Mouse (Mus musculus) lung, postnatal 0 days (tissue): ENCODE measurements around the gene Mipol1.

Experiments
- CTCF ChIP-seq: IDR thresholded peaks from 2 replicates; pipeline ENCODE4 v1.5.1; 2016; ENCODE audit warnings: antibody characterized with exemption, mild to moderate bottlenecking
- EP300 ChIP-seq: IDR thresholded peaks from 2 replicates; pipeline ENCODE4 v1.6.1; 2016; ENCODE audit warnings: antibody characterized with exemption, mild to moderate bottlenecking, control low read depth

- TF ChIP-seq CTCF (no peak), EP300 (no peak)
Measured at GRCm38 (mm10) chr12:57199427-57199826, 30.8 kb upstream of the Mipol1 start.
